Mouse (Mus musculus): Measurements from ENCODE around the gene D830030K20Rik.
"Not testable (repeated sequence)": the region's sequence is repeated elsewhere in the genome, so short reads cannot be mapped to it uniquely, and the experiment has no call there.

The D830030K20Rik gene

DNA sequence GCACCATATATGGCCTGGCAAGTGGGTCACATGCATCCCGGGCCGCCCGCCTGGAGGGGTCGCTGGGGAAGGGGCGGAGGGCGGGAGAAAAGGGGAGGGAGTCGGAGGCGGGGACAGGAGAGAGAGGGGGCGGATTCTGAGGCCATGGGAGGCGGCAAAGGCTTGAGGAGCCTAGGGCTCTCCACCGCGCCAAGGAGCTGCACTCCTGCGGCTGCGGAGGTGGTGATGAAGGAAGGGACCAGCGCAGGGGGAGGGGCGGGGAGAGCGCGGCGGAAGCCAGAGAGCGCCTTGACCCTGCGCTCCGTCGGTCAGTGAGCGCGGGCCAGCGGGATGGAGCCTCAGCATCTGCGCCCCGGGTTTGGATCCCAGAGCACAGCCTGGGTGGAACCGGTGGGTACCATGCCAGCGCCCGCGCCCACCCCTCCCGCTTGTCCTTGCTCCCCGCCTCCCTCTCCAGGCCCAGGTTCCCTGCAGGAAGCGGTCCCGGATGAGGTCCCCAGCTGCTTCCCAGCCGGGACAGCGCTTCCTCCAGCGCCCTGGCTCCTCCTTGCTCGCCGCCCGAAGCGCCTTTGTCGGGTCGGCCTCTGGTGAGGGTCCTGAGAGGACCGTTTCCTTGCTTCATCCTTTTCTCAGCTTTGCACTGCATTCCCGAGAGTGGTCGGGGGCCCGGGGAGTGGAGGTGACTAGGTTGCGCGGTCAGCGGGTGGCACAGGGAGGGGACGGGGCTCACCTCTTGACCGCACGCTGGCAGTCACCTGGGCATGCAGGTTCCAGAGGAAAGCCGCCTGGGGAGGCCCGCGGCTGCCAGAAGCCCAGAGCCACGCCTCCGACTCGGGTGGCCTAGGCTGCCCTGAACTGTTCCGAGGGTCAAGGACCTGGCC, at the start of gene D830030K20Rik:
TSS of gene D830030K20Rik (plus strand) at position 217 of the 881 bp plus-strand sequence.
- DNase-seq (ENCODE audit: inconsistent age in 2 of 2, low spot score in 1 of 2): not testable (repeated sequence)

DNA sequence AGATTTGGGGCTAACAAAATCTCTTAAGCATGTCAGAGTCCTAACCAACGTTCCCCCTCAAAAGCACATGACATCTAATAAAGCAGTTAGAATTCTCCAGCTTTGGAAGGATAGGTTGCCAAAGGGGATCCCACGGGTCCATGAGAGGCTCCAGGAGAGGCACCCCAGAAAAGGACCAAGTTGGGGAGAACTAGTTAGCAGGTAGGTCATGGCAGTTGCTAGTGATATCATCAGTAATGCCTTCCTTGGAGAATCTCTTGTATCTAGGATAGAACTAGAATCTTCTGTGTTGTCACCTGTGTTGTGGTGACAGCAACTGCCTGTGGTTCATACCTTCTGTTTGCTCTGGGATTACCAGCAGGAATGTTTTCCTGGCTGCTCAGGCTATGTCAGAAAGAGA, 20.3 kb upstream of the D830030K20Rik start, which contains the start of gene Gm5795:
TSS of gene Gm5795 (plus strand) at position 301 of the 400 bp plus-strand sequence.
- DNase-seq (ENCODE audit: inconsistent age in 2 of 2, low spot score in 1 of 2): not testable (repeated sequence)

DNA sequence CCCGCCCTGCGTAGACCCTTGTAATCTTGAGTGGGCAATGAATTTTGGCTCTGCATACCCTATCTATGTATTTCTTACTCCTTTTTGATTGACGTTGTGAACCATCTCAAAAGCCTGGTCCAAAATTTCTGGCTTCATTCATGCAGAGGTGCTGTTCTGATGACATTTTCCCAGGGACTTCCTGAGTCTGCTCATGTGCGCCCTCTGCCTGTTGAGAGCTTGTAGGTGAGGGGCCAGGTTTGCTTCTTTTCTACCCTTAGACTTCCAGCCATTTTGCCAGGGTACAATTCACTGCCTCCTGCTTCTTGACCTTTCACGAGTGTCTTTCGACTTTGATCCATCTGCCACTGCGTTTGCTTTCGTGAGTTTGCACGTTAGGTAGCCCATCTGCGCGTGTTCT, 1.1 kb downstream of the D830030K20Rik start:
- DNase-seq (ENCODE audit: inconsistent age in 2 of 2, low spot score in 1 of 2): peak in 1 of 2 experiments; percentile 22

DNA sequence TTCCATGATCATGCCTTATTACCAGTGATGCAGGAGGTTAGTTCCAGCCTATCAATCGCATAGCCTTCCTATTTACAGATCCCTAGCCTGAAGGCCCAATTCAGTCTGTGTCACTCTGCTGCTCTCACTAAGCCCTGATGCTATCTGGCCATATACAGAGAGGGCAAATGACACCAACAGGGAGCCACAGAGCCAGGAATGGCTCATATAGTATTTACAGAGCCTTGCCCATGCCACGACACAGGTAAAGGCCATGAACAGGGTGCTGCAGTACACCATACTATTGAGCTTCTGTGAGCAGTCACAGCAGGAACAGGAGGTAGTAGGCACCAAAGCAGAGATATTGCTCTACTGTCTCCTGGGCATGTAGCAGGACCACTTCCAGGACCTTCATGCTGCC, 54.2 kb downstream of the D830030K20Rik start:
- peak; percentile 2 to 12 for DNase-seq (ENCODE audit: inconsistent age in 2 of 2, low spot score in 1 of 2)
